Mouse (Mus musculus): ENCODE data around the gene Hmx2.
A peak's percentile ranks its signal among the peaks of the same experiment; 100 is the strongest.

Hmx2 gene

GRCm38 (mm10) chr7:131548473-131548872 lies at the start of gene Hmx2:
Gene Hmx2, plus strand, starts transcription at chr7:131548773.
- DNase-seq: no peak

GRCm38 (mm10) chr7:131503739-131504138 lies 44.8 kb upstream of the Hmx2 start:
- no peak for DNase-seq

GRCm38 (mm10) chr7:131539979-131540378 lies 8.6 kb upstream of the Hmx2 start:
- peak; percentile 66 for DNase-seq

GRCm38 (mm10) chr7:131541184-131542114 lies 7.1 kb upstream of the Hmx2 start:
- no peak for DNase-seq

- DNase-seq: no peak
Measured at GRCm38 (mm10) chr7:131542115-131542871, 6.3 kb upstream of the Hmx2 start, which contains the start of gene Hmx3. Gene Hmx3, plus strand, starts transcription at chr7:131542867.

- DNase-seq: no peak
Measured at GRCm38 (mm10) chr7:131542872-131543622, 5.5 kb upstream of the Hmx2 start.

- no peak for DNase-seq
Measured at GRCm38 (mm10) chr7:131543623-131544481, 4.7 kb upstream of the Hmx2 start.

- no peak for DNase-seq
Measured at GRCm38 (mm10) chr7:131544871-131545270, 3.7 kb upstream of the Hmx2 start.

GRCm38 (mm10) chr7:131545701-131546385 lies 2.7 kb upstream of the Hmx2 start:
- DNase-seq: no peak

- DNase-seq: no peak
Measured at GRCm38 (mm10) chr7:131546423-131546822, 2.1 kb upstream of the Hmx2 start.

- no peak for DNase-seq
Measured at GRCm38 (mm10) chr7:131547481-131547880, 1.1 kb upstream of the Hmx2 start.

- no peak for DNase-seq
Measured at GRCm38 (mm10) chr7:131551471-131551870, 2.9 kb downstream of the Hmx2 start.

- no peak for DNase-seq
Measured at GRCm38 (mm10) chr7:131551931-131552741, 3.6 kb downstream of the Hmx2 start.

GRCm38 (mm10) chr7:131552781-131553180 lies 4.2 kb downstream of the Hmx2 start:
- no peak for DNase-seq

GRCm38 (mm10) chr7:131553771-131554175 lies 5.2 kb downstream of the Hmx2 start:
- no peak for DNase-seq

GRCm38 (mm10) chr7:131554341-131555180 lies 6.0 kb downstream of the Hmx2 start:
- no peak for DNase-seq

GRCm38 (mm10) chr7:131555301-131556081 lies 6.9 kb downstream of the Hmx2 start:
- DNase-seq: no peak

- DNase-seq: no peak
Measured at GRCm38 (mm10) chr7:131556116-131556515, 7.5 kb downstream of the Hmx2 start.
